9 mouse cellular contexts compared by ENCODE assay signal in genomic region chr1:152572755-152573469, GRCm38 (mm10).
DNase-seq lines count a peak whose midpoint lies in the region; ATAC-seq and TF ChIP-seq lines count a peak whose summit lies in the region.
"Had no signal": no experiment of that assay in that cellular context is flagged by ENCODE, and none has a peak within 500 bp of the region (broad histone marks: within the 10 kb centered on the region; RNA-seq: fewer than 3 reads in every experiment).

No protein-coding gene starts in this region.

- WGBS in heart, embryonic 13.5 days: 32% methylated on average over 7 of the region's 7 CpGs
- 45% methylated on average over 7 of the region's 7 CpGs for WGBS in spleen, adult 2 months
- WGBS in kidney, embryonic 16.5 days: 32% methylated on average over 7 of the region's 7 CpGs
- 36% methylated on average over 7 of the region's 7 CpGs for WGBS in stomach, embryonic 14.5 days

- H3K27ac ChIP-seq in heart, embryonic 13.5 days (replicated peaks): peak overlapping the region; percentile 63
- 0 out of 2 replicates have a peak overlapping the region, but pooled peaks have one; percentile 11 for H3K27ac ChIP-seq in spleen, adult 2 months (ENCODE audit: insufficient read depth, low read length)
- H3K27ac ChIP-seq in kidney, embryonic 16.5 days (ENCODE audit: low read length): peak overlapping the region; percentile 66; the same call in 1 of the 2 replicates
- H3K27ac ChIP-seq in stomach, embryonic 14.5 days (ENCODE audit: low read length): peak overlapping the region; percentile 33; the same call in 1 of the 2 replicates
- H3K27ac ChIP-seq: limb, embryonic 13.5 days had no signal

- ATAC-seq in heart, embryonic 13.5 days (ENCODE audit: extremely low read depth, insufficient number of reproducible peaks, low FRiP score, low TSS enrichment): no peak
- peak; percentile 40; the same call in 1 of the 2 replicates for ATAC-seq in kidney, embryonic 16.5 days (ENCODE audit: low FRiP score, low TSS enrichment)
- no peak; the same call in 1 of the 2 replicates for ATAC-seq in stomach, embryonic 14.5 days (ENCODE audit: insufficient number of reproducible peaks, insufficient read depth, low FRiP score, low read depth)
- no peak for ATAC-seq in monocyte, adult 5-6 weeks (replicated peaks; ENCODE audit: insufficient number of reproducible peaks, low FRiP score, low TSS enrichment, poor library complexity, severe bottlenecking)

- no peak for DNase-seq in heart, postnatal 14 days
- DNase-seq in spleen, adult 2 months (ENCODE audit: low read depth in 1 of 2, low spot score in 2 of 2): no peak
- no peak for DNase-seq in spleen, adult 18-20 months
- DNase-seq in gastrocnemius, postnatal 4 days (ENCODE audit: low spot score in 2 of 2): no peak

- H3K4me2 ChIP-seq in heart, embryonic 13.5 days: 0 out of 2 replicates have a peak overlapping the region, but pooled peaks have one; percentile 5
- no peak overlapping the region for H3K4me2 ChIP-seq in kidney, embryonic 16.5 days (replicated peaks; ENCODE audit: low read depth, low read length)
- H3K4me2 ChIP-seq in stomach, embryonic 14.5 days (replicated peaks; ENCODE audit: low read depth, low read length): no peak overlapping the region
- H3K4me2 ChIP-seq: limb, embryonic 13.5 days had no signal

- intact Hi-C loops in heart, postnatal 14 days (cut with DNase I): no loop called here

- TF ChIP-seq POLR2A in spleen, adult 2 months (IDR thresholded peaks at IDR 0.05; ENCODE audit: low read depth, low read length): no peak

- no peak overlapping the region for H3K9ac ChIP-seq in heart, embryonic 13.5 days
- H3K9ac ChIP-seq in kidney, embryonic 16.5 days (replicated peaks; ENCODE audit: low read length): no peak overlapping the region
- no peak overlapping the region for H3K9ac ChIP-seq in stomach, embryonic 14.5 days (replicated peaks; ENCODE audit: low read depth, low read length)
- H3K9ac ChIP-seq: limb, embryonic 13.5 days had no signal

- H3K4me3 ChIP-seq in heart, embryonic 13.5 days: no peak overlapping the region
- H3K4me3 ChIP-seq in spleen, adult 2 months (ENCODE audit: extremely low read depth, insufficient read depth, insufficient read length): no peak overlapping the region
- H3K4me3 ChIP-seq in kidney, embryonic 16.5 days (ENCODE audit: low read length): no peak overlapping the region
- no peak overlapping the region for H3K4me3 ChIP-seq in stomach, embryonic 14.5 days (ENCODE audit: low read depth, low read length)
- H3K4me3 ChIP-seq: limb, embryonic 13.5 days had no signal

- H3K36me3 ChIP-seq in heart, embryonic 13.5 days: peaks cover 38% of the 10 kb centered on the region
- no peaks in the 10 kb centered on the region for H3K36me3 ChIP-seq in spleen, adult 2 months (ENCODE audit: control insufficient read depth, insufficient read depth, low read length)
- peaks cover 5% of the 10 kb centered on the region; the same call in 1 of the 2 replicates for H3K36me3 ChIP-seq in kidney, embryonic 16.5 days (ENCODE audit: insufficient read depth, low read length)
- H3K36me3 ChIP-seq in stomach, embryonic 14.5 days (ENCODE audit: control insufficient read depth, insufficient read depth, low read length): peaks cover 4% of the 10 kb centered on the region; the same call in 1 of the 2 replicates

- no peak for TF ChIP-seq CTCF in spleen, adult 2 months (IDR thresholded peaks at IDR 0.05; ENCODE audit: extremely low read depth, insufficient read depth, insufficient read length, insufficient replicate concordance)

- peaks cover 60% of the 10 kb centered on the region for H3K4me1 ChIP-seq in heart, embryonic 13.5 days
- no peaks in the 10 kb centered on the region for H3K4me1 ChIP-seq in spleen, adult 2 months (ENCODE audit: control insufficient read depth, insufficient read depth, insufficient read length)
- peaks cover 53% of the 10 kb centered on the region for H3K4me1 ChIP-seq in kidney, embryonic 16.5 days (ENCODE audit: insufficient read depth, low read length)
- H3K4me1 ChIP-seq in stomach, embryonic 14.5 days (ENCODE audit: control insufficient read depth, insufficient read depth, low read length): peaks cover 23% of the 10 kb centered on the region

- H3K27me3 ChIP-seq in heart, embryonic 13.5 days (replicated peaks): no peaks in the 10 kb centered on the region
- H3K27me3 ChIP-seq in spleen, adult 2 months (ENCODE audit: control insufficient read depth, insufficient read depth, low read length): no peaks in the 10 kb centered on the region
- no peaks in the 10 kb centered on the region for H3K27me3 ChIP-seq in kidney, embryonic 16.5 days (ENCODE audit: insufficient read depth, low read length)
- no peaks in the 10 kb centered on the region for H3K27me3 ChIP-seq in stomach, embryonic 14.5 days (ENCODE audit: control insufficient read depth, insufficient read depth, low read length)
- H3K27me3 ChIP-seq: limb, embryonic 13.5 days had no signal

- H3K9me3 ChIP-seq in heart, embryonic 13.5 days: no peaks in the 10 kb centered on the region
- H3K9me3 ChIP-seq in kidney, embryonic 16.5 days (ENCODE audit: low read length): no peaks in the 10 kb centered on the region
- no peaks in the 10 kb centered on the region for H3K9me3 ChIP-seq in stomach, embryonic 14.5 days (ENCODE audit: control insufficient read depth, low read depth, low read length)
- H3K9me3 ChIP-seq: limb, embryonic 13.5 days had no signal

Comparison
In these comparisons a context has a peak if more than half of its experiments do, and no peak if none do; other contexts are left out.
1. H3K27ac ChIP-seq: peak in every context shown above with its lines; median percentile 66 in kidney, embryonic 16.5 days; 63 in heart, embryonic 13.5 days; 33 in stomach, embryonic 14.5 days; 11 in spleen, adult 2 months.